Mouse (Mus musculus): ENCODE measurements around the gene Cog8.
A peak's percentile ranks its signal among the peaks of the same experiment; 100 is the strongest.

Cog8 gene

DNA sequence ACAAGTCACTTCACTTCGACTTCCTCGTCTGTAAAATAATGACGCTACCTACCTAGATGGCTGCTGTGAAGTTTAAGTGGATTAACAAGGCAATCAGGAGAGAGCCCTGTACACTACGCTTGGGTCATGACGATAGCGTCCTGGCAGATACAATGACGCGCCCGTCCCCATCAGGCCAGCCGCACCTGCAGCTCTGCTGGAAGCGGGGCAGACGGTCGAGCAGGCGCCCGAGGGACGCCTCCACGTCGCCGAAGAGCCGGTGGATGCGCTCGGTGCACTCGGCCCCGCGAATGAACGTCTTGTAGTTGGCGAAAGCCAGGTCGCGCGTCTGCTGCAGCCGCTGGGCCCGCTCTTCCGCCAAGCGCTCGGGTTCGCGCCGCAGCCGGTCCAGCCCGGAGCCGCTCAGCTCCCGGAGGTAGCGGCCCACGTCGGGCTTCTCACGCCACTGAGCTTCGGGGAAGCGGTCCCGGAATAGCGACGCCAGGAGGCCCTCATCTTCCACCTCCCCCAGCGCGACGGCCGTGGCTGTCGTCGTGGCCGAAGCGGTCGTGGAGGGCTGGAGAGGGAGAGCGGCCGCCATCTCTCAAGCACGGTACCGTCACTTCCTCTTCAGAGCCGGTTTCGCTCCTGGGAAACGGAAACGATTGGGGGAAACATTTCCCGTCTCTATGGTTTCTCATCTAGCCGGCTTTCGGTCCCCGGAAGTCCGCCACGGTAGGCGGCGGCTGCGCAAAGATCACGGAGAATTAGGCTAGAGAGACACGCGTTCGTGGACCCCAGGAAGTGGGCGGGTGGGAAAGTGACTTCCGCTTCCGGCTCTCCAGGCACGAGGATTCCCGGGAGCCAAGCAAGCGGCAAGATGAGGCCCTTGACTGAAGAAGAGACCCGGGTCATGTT lies at the start of gene Cog8, which contains the start of gene Nip7:
TSS of gene Cog8 (minus strand) at position 614 of the 897 bp plus-strand sequence.
TSS of gene Nip7 (plus strand) at position 802 of the 897 bp plus-strand sequence.
- peak; percentile 95 for DNase-seq (ENCODE audit: extremely low spot score)

DNA sequence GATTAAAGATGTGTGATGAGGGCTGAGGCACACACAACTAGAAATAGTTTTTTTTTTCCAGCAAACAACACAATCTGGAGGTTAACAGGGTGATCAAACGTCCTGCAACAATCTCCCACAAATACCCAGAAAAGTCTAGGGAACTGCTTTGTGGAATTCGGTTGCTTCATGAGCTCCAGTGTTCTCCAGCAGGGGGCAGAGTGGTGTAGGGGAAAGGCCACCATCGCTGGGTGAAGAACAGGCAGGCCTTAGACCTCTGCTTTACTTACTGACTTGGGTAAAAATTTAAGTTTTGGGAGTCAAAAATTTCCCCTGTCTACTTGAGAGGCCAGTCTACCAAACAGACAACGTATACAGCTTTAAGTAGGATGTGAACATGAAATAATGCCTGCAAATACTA lies 48.1 kb upstream of the Cog8 start:
- peak; percentile 83 for DNase-seq (ENCODE audit: extremely low spot score)

DNA sequence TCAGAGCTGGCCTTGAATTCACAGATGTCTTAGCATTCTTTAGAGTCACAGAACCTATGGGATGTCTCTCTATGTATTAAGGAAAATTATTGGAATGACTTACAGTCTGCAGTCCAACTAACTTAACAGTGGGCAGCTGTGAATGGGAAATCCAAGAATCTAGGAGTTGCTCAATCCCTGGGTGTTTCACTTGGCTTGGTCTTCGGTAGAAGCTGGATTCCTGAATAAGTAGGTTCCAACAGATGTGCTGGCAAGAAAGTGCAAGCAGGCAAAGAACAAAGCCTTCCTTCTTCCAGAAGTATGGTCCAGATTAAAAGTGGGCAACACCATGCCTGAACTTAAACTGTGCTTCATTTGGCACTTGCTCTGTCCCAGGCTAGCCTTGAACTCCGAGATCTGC lies 44.1 kb upstream of the Cog8 start:
- DNase-seq (ENCODE audit: extremely low spot score): no peak

DNA sequence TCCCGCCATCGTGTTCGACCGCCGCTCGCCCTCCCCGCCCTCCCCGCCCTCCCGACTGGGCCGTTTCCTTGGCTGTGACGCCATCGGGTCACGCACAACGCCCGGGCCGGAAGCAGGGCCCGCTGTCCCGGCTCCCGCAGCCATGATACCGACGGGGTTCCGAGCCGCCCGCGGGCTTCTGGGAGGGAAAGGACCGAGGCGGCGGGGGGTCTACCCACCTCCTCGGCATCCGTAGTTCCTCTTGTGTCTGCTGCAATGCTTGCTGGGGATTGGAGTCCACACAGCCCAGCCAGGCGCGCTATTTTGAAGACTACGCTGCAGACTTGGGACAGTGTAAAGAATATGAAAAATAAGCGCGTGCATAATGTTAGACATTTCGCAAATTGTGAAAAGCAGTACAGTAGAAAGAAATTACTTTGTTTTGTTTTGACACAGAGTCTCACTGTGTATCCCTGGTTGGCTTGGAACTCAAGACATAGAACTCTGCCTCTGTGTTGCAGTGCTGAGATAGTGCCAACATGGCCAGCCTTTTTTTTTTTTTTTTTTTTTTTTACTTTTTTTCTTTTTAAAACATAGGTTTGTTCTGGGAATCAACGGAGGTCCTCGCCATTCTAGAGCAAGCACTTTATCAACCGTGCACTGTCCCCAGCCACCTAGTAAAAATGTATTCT lies 40.0 kb upstream of the Cog8 start, which contains the start of gene Terf2:
TSS of gene Terf2 (minus strand) at position 182 of the 671 bp plus-strand sequence.
- peak; percentile 96 for DNase-seq (ENCODE audit: extremely low spot score)

DNA sequence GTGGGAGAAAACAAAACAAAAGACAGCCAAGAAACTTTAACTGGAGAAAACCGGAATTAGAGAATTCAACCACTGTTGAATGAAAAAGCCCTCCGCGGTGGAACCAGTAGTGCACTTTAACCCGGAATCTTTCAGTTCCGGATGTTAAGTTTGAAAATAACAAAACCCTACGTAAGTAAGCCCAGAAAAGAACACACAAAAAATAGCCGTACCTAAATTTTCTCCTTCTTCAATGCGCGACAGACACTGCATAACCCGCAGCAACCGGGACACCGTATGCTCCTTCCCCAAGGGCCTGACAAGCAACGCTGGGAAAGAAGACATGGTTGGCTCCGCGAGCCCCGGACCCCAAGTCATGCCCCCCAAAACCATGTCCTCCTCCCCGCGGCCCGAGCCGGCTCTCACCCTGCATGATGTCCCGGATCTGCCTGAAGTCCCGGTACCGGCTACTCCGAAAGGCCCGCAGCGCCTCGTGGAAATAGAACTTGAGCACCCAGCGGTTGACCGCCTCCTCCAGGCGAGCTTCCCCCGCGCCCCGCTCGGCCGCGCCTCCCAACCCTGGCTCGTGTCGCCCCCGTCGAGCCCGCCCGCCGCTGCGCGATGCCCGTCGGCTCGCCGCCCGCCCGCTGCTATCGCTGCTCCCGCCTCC lies 39.4 kb upstream of the Cog8 start:
- no peak for DNase-seq (ENCODE audit: extremely low spot score)

DNA sequence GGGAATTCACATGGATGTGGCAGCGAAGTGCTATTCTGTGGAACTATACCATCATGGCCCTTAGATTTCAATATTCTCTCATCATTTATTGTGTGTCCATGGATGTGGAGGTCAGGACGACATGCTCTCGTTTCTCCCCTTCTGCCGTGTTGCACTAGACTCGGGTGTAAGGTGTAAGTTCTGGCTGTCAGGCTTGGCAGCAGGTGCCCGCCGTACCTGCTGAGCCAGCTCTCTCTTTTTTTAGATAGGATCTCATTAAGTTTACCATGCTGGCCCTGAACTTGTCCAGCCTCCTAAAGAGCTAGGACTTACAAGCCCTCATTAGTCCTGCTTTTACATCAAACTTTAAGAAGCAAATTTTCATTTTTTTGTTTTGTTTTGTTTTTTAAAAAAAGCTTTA lies 34.0 kb upstream of the Cog8 start:
- no peak for DNase-seq (ENCODE audit: extremely low spot score)

DNA sequence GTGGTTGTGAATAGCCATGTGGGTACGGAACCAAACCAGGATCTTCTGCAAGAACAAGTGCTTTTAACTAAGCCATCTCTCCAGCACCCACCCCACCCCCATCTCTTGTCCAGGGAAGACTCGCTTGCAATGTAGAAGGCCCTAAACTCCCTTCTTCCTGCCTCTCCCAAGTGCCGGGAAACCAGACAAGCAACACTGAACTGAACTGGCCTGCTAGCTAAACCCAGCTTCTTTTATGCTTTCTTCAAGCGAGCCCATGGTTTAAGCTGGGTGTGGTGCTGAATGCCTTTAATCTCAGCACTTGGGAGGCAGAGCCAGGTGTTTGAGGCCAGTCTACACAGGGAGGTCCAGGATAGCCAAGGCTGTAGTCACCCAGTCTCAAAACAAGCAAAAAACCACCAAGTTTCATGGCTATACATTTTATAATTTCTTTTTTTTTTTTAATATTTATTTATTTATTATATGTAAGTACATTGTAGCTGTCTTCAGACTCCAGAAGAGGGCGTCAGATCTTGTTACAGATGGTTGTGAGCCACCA lies 32.1 kb upstream of the Cog8 start:
- no peak for DNase-seq (ENCODE audit: extremely low spot score)

DNA sequence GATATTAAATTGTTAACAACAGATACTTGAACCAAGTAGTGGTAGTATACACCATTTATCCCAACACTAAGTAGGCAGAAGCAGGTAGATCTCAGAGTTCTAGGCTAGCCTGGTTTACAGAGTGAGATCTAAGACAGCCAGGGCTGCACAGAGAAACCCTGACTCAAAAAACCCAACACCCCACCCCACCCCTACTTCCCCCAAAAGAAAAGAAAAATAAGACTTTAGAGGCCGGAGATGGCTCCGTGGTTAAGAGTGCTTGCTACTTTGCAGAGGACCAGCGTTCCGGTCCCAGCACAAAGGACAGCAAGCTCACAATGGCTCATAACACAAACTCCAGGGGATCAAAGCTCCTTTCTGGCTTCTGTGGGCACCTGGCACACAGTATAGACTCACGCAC lies 29.5 kb upstream of the Cog8 start:
- DNase-seq (ENCODE audit: extremely low spot score): no peak

DNA sequence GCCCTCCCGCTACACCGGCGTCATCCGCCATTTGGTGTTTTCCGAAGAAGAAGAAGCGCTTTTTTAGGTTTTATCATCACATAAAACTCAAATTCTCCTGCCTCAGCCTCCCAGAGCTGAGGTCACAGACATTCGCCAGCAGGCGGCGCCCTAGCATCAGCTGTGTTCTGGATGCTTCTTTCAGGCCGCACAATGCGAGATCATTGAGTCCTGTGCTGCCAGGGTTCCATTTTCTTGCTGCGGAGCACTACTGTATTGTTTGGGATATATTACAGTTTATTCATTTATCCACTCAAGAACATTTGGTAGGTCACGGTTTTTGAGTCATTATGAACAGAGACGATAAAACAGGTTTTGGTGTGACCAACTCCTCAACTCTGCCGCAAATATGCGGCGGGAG lies 28.9 kb upstream of the Cog8 start:
- DNase-seq (ENCODE audit: extremely low spot score): no peak

DNA sequence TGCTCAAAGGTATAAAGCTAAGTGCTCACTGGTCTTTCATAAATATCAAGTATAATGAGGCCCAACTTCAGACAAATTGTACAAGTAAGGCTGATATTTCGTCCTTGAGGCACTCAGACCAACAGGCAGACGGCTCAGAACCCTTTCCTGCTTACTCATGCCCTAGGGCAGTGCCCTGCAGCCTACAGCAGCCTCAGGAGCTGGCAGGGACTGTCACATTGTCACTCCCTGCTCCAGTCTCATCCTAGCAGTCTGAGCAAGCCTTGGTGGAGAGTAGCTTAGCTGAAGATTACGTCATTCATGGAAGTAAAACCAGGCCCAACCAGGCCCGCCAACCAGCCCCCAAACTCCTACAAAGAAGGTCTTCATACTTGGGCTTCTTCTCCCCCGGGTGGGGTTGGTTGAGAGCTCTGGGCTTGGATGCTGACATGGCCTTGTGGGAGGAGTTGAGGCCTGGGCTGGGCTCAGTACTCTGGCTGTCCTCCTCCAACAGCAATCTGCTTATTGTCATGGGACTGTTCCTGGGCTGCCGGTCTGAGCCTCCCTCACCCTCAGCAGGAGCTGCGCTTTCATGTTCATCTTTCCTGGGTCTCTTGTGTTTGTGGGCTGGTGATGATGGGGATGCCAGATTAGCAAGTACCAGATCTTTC lies 19.9 kb upstream of the Cog8 start:
- DNase-seq (ENCODE audit: extremely low spot score): no peak

DNA sequence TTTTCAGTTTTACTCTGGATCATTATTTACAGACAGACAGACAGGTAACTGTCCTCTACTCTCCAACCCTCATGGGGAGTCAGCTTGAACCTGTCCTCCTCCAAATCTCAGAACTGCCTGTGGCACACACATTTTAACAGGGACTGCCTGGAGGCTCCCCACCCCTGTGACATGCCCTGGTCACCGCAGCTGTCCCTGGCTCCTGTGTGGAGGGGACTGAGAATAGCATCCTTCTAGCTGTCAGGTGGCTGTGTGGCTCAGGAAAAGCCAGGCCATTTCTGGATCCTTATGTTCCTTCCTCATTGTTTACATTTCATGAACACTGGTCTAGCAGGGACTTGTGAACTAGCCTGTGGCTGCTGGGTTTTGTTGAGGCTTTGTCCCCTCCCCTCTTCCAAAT lies 17.6 kb upstream of the Cog8 start:
- no peak for DNase-seq (ENCODE audit: extremely low spot score)

DNA sequence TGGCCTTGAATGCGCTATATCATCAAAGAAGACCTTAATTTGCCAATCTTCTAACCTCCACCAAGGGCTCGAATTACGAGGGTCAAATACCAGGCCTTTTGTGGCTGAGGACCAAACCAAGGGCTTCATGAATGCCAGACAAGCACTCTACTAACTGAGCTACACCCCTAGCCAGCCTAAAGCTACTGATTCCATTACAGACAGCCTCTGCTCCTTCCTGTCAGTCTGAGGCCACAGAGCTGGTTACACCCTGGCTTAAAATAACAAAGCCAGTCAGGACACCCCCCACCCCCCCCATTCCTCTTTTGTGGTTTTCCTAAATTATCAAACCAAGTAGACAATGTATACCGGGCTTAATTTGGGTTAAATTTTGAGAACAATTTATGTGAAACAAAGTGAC lies 17.2 kb upstream of the Cog8 start:
- DNase-seq (ENCODE audit: extremely low spot score): no peak

DNA sequence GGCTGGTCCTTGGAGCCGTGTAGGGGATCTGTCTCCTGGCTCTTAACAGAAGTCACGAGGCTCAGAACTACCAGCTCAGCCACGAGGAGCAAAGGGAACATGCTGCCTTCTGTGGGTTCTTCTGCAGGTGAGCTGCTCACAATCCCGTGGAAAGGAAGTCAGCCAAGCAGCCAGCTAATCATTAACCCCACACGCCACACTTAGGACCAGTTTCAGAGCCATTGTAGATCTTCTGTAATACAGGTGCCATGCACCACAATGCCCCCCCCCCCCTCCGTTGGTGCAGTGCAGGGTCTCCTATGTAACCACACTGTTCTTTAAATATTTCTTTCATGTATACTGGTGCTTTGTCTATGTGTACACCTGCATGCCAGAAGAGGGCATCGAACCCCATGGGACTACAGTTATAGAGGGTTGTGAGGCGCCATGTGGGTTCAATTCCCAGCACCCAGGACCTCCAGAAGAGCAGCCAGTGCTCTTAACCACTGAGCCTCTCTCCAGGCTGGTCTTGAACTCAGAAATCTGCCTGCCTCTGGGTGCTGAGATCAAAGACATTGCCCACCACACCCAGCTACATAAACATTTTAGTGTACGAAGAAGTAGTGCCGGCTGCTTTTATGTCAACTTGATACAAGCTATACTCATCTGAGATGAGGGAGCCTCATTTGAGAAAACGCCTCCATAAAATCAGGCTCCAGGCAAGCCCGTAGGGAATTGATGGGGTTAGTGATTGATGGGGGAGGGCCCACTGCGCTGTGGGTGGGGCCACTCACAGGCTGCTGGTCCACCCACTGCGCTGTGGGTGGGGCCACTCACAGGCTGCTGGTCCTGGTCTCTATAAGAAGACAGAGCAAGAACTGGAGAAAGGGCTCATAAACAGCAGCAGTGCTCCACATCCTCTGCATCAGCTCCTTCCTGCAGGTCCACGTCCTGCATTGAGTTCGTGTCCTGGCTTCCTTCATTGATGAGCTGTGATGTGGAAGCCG lies 9.3 kb upstream of the Cog8 start, which contains the start of gene Tmed6:
TSS of gene Tmed6 (minus strand) at position 134 of the 986 bp plus-strand sequence.
- no peak for DNase-seq (ENCODE audit: extremely low spot score)

DNA sequence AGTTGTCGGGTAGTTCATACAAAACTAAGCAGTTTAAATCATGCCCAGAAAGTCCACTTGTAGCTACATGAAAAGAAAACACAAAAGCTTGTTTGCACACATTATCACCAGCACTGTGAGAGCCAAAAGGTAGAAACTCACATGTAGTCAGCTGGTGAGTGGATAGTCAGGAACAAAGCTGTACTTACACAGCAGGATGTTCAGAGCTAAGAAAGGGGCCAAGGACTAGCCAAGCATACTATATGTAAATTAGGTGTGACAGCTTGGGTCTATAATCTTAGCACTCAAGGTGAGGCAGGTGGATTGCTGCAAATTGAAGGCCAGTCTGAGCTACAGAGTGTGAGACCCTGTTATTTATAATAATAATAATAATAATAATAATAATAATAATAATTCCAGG lies 6.1 kb upstream of the Cog8 start:
- no peak for DNase-seq (ENCODE audit: extremely low spot score)

DNA sequence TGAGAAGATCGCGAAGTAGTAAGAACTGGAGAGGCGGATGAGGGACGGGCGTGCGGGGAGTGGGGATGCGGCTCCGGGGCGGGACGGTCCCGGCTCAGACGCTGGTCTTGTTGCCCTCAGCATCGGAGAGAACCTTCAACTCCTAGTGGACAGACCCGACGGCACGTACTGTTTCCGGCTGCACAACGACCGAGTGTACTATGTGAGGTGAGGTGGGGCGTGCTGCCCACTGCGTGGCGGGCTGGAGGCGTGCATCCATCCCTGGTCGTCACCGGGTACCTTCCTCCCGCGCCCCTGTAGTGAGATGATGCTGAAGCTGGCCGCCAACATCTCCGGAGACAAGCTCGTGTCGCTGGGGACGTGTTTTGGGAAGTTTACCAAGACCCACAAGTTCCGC lies 482 bp upstream of the Cog8 start:
- DNase-seq (ENCODE audit: extremely low spot score): no peak

DNA sequence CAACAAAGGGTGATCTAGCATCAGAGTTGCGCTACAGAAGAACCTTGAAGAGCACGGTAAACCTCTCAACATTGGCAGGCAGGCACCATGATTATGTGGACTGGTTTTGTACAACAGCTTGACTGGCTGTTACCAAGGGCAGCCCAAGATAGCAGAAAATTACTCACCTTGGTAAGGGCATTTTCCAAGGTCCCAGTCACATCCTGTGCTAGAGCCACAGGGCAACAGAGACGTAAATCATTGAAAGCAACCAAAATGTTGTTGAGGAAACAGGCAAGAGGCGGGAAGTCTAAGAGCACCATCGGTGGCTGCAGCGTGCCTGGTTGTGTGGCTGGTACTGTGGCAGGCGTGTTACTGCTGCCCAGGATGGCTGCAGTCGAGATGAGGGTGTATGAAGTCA lies 4.4 kb downstream of the Cog8 start:
- DNase-seq (ENCODE audit: extremely low spot score): no peak

DNA sequence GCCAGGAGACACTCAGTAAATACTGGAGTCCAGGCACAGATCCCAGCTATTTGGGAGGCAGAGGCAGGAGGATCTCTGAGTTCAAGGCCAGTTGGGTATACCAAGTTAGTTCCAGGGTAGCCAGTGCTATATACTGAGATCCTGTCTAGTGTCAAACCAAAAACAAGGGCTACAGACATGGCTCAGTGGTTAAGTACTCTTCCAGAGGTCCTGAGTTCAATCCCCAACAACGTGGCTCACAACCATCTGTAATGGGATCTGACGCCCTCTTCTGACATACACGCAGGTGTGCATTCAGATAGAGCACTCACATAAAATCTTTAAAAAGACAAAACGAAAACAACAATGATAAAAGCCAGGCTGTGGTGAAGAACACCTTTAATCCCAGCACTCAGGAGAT lies 7.0 kb downstream of the Cog8 start:
- DNase-seq (ENCODE audit: extremely low spot score): no peak

DNA sequence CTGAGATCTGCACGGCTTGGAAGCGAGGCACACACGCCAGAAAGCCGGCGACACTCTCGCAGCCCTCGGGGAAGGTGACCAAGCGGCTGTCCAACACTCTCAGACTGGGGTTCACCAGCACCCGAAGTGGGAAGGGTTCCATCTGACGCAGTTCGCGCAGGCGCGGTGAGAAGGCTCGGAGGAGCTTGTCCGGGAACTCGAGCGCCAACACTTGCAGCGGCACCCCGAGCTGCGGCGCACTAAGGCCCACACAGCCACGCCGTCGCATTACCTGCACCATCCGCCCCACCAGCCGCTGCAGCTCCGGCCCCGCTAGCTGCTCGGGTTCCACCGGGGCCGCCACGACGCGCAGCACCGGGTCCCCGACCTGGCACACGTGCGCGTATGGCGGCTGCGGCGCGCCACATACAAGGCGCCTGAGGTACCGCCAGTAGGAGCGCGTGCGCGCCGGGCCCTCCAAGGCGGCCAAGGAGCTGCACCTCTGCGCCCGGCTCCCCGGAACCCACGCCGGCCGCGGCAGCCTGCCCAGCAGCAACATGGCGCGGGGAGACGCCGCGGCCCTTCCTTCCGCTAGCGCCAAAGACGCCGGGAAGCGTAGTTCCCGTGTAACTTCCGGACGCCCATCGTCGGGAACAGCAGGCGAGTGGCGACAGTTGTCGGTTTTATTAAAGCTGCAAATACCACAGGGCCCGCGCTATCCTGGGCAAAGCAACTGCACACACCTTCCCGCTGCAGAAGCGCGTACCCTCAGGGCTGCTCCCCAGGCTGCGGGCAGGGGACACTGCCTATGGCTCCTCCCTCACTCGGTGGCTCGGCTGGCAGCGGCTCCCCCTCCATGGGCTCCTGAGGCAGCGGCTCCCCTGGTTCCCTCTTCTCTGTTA lies 8.2 kb downstream of the Cog8 start, which contains the start of gene Pdf:
TSS of gene Pdf (minus strand) at position 554 of the 881 bp plus-strand sequence.
- DNase-seq (ENCODE audit: extremely low spot score): peak; percentile 78

DNA sequence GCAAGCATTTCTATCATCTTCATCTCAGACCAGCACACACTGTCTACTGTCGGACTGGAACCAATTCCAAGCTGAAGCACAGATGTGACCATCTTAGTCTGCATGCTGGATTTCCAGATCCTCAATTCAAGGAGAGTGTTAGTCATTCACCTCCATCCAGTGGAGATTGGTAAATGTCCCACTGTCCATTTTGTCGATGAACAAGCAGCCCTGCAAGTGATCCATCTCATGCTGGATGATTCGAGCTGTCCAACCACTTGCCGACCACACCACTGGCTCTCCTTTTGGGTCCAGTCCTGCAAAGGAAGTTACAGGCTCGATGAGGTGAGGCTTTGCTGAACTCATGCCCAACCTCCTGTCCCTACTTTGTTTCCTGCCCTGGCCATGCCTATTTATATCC lies 9.5 kb downstream of the Cog8 start:
- no peak for DNase-seq (ENCODE audit: extremely low spot score)
